Mouse (Mus musculus) spleen, adult 10 weeks (tissue): ENCODE data around the gene Gdi1. TPM values are rescaled to one million over a fixed set of nuclear protein-coding genes. Genes with fewer than 3 reads are reported as not detected.

Experiments used
- polyA plus RNA-seq: library from polyadenylated mRNA; stranded (reverse); fragments of 350-450 nt; fragmentation: Illumina TruSeq; extraction: RNeasy Lipid Tissue Mini Kit (QIAGEN cat#74804); gene quantifications from one replicate; pipeline ENCODE4 v1.2.3, GENCODE M21; 2015; ENCODE audit warnings: low replicate concordance; ENCODE audit not compliant: insufficient read depth

Gdi1 gene
- 380 TPM for polyA plus RNA-seq

DNA sequence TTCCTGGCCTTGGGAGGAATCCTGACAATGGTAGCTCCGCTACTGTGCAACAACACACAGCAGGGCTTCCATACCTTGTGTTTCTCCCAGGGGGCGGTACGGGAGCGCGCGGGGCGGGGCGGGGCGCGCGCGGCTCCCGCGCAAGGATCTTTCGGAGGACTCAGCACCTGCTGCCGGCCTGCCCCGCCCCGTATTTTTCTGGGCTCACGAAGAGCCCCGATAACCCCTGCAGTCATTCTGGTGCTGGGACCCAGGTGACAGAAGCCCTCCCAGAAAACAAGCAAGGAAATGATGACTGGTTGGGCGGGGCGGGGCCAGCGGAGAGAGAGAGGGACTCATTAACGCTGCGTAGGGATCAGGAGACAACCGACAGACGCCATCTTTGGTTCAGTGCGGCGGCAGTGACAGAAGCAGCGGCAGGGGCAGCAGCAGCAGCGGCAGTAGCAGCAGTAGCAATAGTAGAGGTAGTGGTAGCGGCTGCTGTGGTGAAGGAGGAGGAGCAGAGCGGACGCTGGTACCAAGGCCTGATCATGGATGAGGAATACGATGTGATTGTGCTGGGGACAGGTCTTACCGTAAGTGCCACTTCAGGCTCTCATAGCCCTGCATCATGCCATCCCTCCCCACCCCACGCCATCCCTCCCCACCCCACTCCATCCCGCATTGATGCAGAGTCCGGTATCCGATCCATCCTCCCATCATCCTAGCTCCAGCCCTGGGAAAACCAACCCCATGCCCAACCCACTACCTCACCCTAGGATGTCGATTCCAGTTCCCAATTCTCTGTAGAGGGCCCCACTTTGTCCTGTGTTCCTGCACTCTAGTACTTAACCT lies at the start of gene Gdi1:
Gene Gdi1, plus strand, starts transcription at position 132 of the 834 bp plus-strand sequence.

DNA sequence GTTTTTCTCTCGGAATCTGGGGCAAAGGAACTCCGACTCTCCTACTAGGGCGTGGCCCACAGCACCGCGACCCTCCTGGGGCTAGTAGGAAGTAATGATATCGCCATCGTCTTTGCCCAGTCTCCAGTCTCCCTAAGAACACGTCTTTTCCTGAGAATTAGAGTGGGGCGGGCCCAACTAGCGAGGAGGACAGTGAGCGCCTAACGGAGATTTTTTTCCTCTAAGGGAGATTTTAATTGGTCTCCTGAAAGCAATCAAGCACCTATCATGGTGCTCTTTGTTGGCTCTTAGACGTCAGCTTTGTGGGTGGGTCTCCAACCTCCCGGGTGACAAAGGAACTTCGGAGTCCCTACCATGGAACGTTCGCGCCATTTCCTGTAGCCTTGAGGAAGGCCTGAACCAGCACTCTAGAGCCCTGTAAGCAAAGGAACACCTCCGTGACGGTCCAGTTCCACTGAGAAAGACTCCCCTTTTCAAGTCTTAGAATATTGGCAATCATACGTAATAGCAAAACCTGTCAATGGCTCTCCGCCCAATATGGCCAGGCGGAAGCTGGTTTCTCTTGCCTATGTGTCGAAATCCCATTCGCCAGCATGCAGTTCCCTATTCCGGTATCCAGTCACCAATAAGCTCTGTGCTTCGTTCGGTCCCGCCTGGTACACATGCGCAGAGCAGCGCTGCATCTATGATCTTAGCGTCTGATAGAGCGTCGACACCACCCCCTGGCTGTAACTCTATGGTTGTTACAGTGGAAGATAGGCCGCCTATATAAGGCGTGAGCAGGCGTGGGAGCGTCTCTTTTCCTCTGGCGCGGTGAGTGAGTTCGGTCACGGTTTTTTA lies 34.5 kb upstream of the Gdi1 start, which contains the start of gene Rpl10:
Gene Rpl10, plus strand, starts transcription at position 751 of the 840 bp plus-strand sequence.

DNA sequence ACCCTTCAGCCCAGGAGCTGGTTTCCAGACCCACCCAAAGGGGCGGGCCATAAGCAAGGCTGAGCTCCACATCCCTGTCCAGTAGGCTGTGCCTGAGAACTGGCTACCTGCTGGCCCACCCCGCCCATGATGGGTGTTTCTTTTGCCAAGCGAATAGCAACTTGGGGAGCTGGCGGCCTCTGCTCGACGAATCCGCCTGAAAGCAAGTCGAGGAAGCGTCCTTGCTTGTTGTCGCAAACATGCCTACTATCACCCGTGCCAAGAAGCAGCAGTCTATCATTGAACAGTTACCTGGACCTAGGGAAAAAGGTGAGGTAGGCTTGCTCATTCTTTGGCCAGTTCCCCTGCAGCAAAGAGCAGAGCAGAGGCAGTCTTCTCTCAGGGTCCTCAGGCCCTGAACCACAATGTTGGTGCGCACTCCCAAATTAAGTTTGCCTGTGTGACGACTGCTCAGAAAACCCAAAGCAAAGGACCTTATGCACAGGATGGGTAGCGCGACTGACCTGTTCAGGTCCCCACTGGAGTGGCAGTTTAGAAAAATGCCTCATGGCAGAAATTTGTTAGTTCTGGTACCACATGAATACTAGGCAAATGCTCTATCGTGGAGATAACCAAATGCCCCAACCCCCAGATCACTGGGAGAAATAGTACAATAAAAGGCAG lies 22.9 kb upstream of the Gdi1 start, which contains the start of the genes Taz and Dnase1l1:
Gene Taz, plus strand, starts transcription at position 181 of the 663 bp plus-strand sequence.
Gene Dnase1l1, minus strand, starts transcription at position 606 of the 663 bp plus-strand sequence.

DNA sequence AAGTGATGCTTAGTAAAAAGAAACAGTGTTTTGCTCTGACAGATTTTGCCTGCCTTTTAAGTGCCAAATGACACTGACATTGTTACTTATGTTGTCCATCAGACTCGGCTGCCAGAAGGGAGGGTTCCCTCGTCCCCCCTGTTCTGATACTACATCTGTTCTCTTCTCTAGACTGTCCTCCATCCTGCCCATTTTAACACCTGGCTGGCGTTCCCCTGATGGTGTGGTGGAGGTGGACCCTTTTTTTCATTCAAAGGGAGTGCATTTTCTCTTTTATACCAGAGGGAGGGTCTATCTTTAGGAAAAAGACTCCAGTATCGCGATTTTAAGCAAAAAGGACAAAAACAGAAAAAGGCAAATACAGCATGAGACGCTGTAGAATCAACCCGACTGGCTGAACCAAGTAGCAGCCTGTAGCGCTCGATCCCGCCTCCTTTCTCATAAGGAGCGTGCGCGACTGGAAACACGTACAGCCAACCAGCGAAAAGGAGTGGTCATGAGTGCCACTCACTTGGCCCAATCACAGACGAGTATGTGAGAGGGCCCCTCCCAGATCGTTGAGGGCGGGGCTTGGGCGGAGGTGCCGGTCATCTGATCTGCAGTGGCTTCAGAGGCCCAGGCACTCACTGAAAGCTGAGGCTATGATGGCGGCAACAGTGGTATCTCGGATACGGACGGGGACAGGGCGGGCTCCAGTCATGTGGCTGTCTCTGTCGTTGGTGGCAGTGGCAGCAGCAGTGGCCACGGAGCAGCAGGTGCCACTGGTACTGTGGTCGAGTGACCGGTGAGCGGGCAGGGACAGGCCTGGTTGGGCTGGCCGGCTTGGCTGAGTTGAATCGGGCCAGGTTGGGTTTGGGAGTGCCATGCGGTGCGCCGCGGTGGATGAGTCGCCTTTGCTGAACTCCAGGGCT lies 8.0 kb upstream of the Gdi1 start, which contains the start of gene Atp6ap1:
Gene Atp6ap1, plus strand, starts transcription at position 560 of the 911 bp plus-strand sequence.

DNA sequence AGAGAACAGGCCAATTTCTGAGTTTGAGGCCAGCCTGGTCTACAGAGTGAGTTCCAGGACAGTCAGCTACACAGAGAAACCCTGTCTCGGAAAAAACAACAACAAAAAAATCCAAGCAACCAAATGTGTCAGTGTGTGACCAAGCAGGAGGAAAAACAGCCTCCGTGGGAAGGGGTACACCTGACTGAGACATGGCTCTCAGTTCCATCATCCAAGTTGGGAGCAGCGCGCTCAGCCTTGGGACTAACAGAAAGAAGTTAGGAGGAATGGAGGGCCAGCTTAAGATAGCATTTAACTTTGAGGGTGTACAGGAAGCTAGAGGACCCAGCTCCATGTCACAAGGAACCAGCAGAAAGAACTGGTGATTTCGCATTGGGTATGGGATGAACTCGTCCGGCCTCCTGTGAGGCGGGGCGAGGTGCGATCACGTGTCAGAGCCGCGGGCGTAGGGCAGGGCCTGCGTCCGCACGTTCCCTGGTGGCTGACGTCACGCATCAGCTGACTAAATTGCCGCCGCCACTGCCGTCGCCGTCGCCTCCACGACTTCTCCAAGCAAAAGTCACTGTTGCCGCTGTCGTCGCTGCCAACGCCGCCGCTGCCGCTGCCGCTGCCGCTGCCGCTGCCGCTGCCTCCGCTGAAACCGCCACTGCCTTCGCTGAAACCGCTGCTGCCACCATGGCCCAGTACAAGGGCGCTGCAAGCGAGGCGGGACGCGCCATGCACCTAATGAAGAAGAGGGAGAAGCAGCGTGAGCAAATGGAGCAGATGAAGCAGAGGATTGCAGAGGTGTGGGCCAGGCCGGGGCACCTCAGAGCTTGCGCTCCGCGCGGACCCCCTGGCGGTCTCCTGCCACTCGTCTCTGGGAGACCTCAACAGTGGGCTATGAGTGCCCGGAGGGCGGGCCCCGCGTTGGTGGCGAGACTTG lies 8.0 kb downstream of the Gdi1 start, which contains the start of gene Fam50a:
Gene Fam50a, plus strand, starts transcription at position 494 of the 925 bp plus-strand sequence.

DNA sequence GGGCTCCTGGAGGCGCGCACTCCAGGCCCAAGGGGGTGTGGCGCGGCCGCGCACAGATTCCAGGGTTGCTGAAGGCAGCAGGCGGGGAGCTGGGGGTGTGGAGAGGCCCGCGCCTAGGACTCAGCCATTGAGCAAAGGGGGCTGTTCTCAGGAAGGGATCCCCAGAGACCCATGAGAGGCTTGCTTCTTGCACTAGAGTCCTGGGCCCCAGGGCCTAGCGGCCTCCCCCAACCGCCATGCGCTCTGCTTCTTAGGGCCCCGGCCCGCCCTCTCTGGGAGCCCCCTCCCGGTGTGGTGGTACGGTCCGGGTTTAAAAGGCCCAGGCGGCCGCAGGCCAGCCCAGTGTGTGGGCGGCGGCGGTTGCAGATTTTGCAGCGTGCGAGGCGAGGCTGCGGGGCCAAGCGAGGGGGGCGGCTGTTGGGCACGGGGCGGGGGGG lies 23.9 kb downstream of the Gdi1 start, which contains the start of gene Plxna3:
Gene Plxna3, plus strand, starts transcription at position 342 of the 437 bp plus-strand sequence.

DNA sequence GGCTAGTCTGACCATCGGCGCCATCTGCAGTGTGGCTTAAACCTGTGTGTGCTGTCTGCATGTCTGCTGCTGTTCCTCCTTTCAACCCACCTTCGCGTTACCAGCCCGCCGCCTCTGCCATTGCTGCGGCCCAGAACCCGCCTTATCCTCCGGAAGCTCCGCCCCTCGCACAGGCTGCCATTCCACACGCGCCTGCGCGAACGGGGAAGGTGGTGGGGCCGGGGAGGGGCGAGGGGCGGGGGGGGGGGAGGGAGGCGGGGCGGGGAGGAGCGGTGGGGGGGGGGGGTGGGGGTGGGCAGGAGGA lies 48.6 kb downstream of the Gdi1 start, which contains the start of gene Lage3:
Gene Lage3, minus strand, starts transcription at position 152 of the 304 bp plus-strand sequence.

Other genes starting within 250 kb of the Gdi1 start
- gene Opn1mw, start 177.5 kb upstream of the Gdi1 start, polyA plus RNA-seq: not detected
- gene Mecp2, start 169.6 kb upstream of the Gdi1 start, polyA plus RNA-seq: 30.4 TPM
- gene Tex28, start 137.2 kb upstream of the Gdi1 start, polyA plus RNA-seq: not detected
- gene Tktl1, start 127.7 kb upstream of the Gdi1 start, polyA plus RNA-seq: 0.51 TPM
- 425 TPM for gene Flna, start 55.2 kb upstream of the Gdi1 start, polyA plus RNA-seq
- gene Emd, start 50.3 kb upstream of the Gdi1 start, polyA plus RNA-seq: 76.9 TPM
- gene Rpl10, start 34.2 kb upstream of the Gdi1 start, polyA plus RNA-seq: 3,240 TPM
- gene Taz, start 23.1 kb upstream of the Gdi1 start, polyA plus RNA-seq: 134 TPM
- gene Dnase1l1, start 22.7 kb upstream of the Gdi1 start, polyA plus RNA-seq: 30.2 TPM
- gene Atp6ap1, start 7.9 kb upstream of the Gdi1 start, polyA plus RNA-seq: 253 TPM
- gene Fam50a, start 8.0 kb downstream of the Gdi1 start, polyA plus RNA-seq: 74.4 TPM
- 5.0 TPM for gene Plxna3, start 24.1 kb downstream of the Gdi1 start, polyA plus RNA-seq
- gene Lage3, start 48.6 kb downstream of the Gdi1 start, polyA plus RNA-seq: 32.5 TPM
- gene Ubl4a, start 68.2 kb downstream of the Gdi1 start, polyA plus RNA-seq: 34.8 TPM
- 16.4 TPM for gene Slc10a3, start 68.4 kb downstream of the Gdi1 start, polyA plus RNA-seq
- gene Fam3a, start 88.3 kb downstream of the Gdi1 start, polyA plus RNA-seq: 25.3 TPM
- gene Ikbkg, start 88.3 kb downstream of the Gdi1 start, polyA plus RNA-seq: 34.1 TPM
- 42.5 TPM for gene G6pdx, start 124.2 kb downstream of the Gdi1 start, polyA plus RNA-seq
- not detected for gene Gm6880, start 176.4 kb downstream of the Gdi1 start, polyA plus RNA-seq